Mouse (Mus musculus) colon, adult 2 months (tissue): ENCODE measurements around the gene Rep15. TPM values are rescaled to one million over a fixed set of nuclear protein-coding genes. Genes with fewer than 3 reads are reported as not detected.

ENCODE experiments used
- polyA plus RNA-seq: library from polyadenylated mRNA; depleted of rRNA; stranded (reverse); fragments of >200 nt; gene quantifications from 2 replicates; pipeline ENCODE4 v1.2.3, GENCODE M21; 2012; rRNA removed

Rep15 gene
- 33.5 and 38.3 TPM in 2 replicates for polyA plus RNA-seq

GRCm38 (mm10) chr6:147032303-147032925 is at the start of gene Rep15:
TSS of gene Rep15 (plus strand) at chr6:147032584.

DNA sequence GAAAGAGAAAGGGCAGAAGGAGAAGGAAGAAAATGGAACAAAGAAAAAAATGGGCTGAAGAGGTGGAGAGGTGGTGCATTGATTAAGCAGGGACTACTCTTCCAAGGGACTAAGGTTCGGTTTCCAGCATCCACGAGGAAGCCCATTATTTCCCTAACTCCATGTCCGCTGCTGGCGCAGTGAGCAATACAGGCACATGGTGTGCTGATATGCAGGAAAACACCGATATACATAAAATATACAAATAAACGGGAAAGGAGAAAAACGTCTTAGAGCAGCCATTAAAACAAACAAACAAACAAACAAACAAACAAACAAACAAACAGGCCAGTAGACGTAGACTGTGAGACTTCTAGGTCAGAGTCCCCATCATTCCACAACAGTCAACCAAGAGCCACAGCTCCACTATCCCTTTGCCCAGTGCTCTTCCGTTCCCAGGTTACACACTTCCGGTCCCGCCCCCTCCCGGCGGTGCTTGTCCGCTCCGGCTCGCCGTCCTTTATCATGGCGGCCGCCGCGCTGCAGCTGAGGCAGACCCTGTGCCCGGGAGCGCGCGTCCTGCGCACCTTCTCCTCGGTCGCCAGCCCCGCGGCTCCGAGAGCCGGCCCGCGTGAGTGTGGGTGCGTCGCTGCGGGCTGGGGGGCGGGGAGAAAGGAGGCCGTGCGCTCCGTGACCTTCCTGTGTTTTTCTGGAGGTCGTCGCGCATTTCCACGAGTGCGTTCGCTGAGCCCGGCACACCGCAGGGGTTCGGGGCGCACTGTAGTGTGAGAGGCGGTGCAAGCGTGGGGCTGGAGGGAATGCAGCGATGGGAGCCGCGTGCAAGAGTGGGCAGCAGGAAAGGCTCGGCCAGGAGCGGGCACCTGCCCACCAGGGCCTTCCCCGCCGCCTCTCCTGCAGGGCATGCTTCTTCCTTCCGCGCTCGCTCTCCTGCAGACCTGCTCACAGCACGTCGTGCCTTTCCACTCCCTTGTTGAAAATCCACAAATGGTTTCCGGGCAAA is 10.2 kb downstream of the Rep15 start, which contains the start of gene Mrps35:
TSS of gene Mrps35 (plus strand) at position 474 of the 1,000 bp plus-strand sequence.

Other genes with a start within 250 kb of the Rep15 start
- 1.6 and 9.6 TPM in 2 replicates for gene Arntl2, start 236.5 kb upstream of the Rep15 start, polyA plus RNA-seq
- gene Smco2, start 182.5 kb upstream of the Rep15 start, polyA plus RNA-seq = not detected in 2 replicates
- gene Ppfibp1, start 144.1 kb upstream of the Rep15 start, polyA plus RNA-seq = 7.5 and 8.6 TPM in 2 replicates
- gene 1700034J05Rik, start 78.2 kb upstream of the Rep15 start, polyA plus RNA-seq = not detected in 2 replicates
- gene Mrps35, start 10.2 kb downstream of the Rep15 start, polyA plus RNA-seq = 11.2 TPM in 2 replicates
- 0.99 and 1.1 TPM in 2 replicates for gene Mansc4, start 54.4 kb downstream of the Rep15 start, polyA plus RNA-seq
- 7.8 and 11.8 TPM in 2 replicates for gene Klhl42, start 58.8 kb downstream of the Rep15 start, polyA plus RNA-seq
- gene Pthlh, start 231.6 kb downstream of the Rep15 start, polyA plus RNA-seq = 2.0 and 2.6 TPM in 2 replicates